In genomic region chr15:89063536-89063935, GRCm38 (mm10) we compare ENCODE assay signal across 11 mouse cellular contexts. TPM values are rescaled to one million over a fixed set of nuclear protein-coding genes. Genes with fewer than 3 reads are reported as not detected.
DNase-seq lines count a peak whose midpoint lies in the region.
"Had no signal": no experiment of that assay in that cellular context is flagged by ENCODE, and none has a peak within 500 bp of the region (broad histone marks: within the 10 kb centered on the region; RNA-seq: fewer than 3 reads in every experiment).

No protein-coding gene starts in this region.

- DNase-seq in right cerebral cortex, adult 18-20 months: peak; percentile 73
- DNase-seq in right cerebral cortex, postnatal 4 days: no peak
- peak; percentile 75 for DNase-seq in cerebellum, adult 8-10 months
- DNase-seq in layer of hippocampus, adult 8-10 months (ENCODE audit: low spot score in 2 of 2): peak; percentile 88 to 89
- peak; percentile 16 for DNase-seq in right cerebral cortex, postnatal 14 days
- DNase-seq in adrenal gland, adult (ENCODE audit: inconsistent age in 2 of 2, low spot score in 1 of 2): no peak
- no peak for DNase-seq in heart, postnatal 36 days
- no peak for DNase-seq in heart, adult 18-20 months
- DNase-seq: gastrocnemius, postnatal 25 days; kidney, adult 8-10 months; lung, postnatal 10 days had no signal

- intact Hi-C loops in heart, postnatal 36 days (cut with DNase I): no loop called here

RNA-seq across cellular contexts. Expression of gene Panx2, which starts 4.0 kb away (rescaled TPM):
- total RNA-seq in layer of hippocampus, adult 8-10 months (2022): 100 to 1,000 TPM; 126 to 157 (median 144) TPM
- total RNA-seq in heart, postnatal 36 days (2021): 1 to 10 TPM; 1.3 to 1.7 TPM
- 1 to 10 TPM; 2.0 to 2.4 TPM for total RNA-seq in heart, adult 18-20 months (2021)
- total RNA-seq: gastrocnemius, postnatal 25 days had no signal

RNA-seq across cellular contexts. Expression of gene Trabd, which starts 11.4 kb away (rescaled TPM):
- total RNA-seq in layer of hippocampus, adult 8-10 months (2022): 10 to 100 TPM; 20.5 to 22.3 (median 22.0) TPM
- 10 to 100 TPM; 45.6 to 50.5 TPM for total RNA-seq in heart, postnatal 36 days (2021)
- total RNA-seq in heart, adult 18-20 months (2021): 10 to 100 TPM; 46.6 to 56.5 TPM

RNA-seq across cellular contexts. Expression of gene Selenoo, which starts 25.3 kb away (rescaled TPM):
- total RNA-seq in layer of hippocampus, adult 8-10 months (2022): 10 to 100 TPM; 22.9 to 25.4 (median 23.4) TPM
- total RNA-seq in heart, postnatal 36 days (2021): 10 to 100 TPM; 15.4 to 17.1 TPM
- 10 to 100 TPM; 16.1 to 16.5 TPM for total RNA-seq in heart, adult 18-20 months (2021)

RNA-seq across cellular contexts. Expression of gene Tubgcp6, which starts 59.4 kb away (rescaled TPM):
- 10 to 100 TPM; 26.1 to 38.9 (median 32.8) TPM for total RNA-seq in layer of hippocampus, adult 8-10 months (2022)
- total RNA-seq in heart, postnatal 36 days (2021): 1 to 10 TPM; 8.6 to 8.8 TPM
- total RNA-seq in heart, adult 18-20 months (2021): 1 to 10 TPM; 7.4 to 8.5 TPM

Comparison
In these comparisons a context has a peak if more than half of its experiments do, and no peak if none do; other contexts are left out.
1. DNase-seq: peak in right cerebral cortex, adult 18-20 months (single experiment), cerebellum, adult 8-10 months (single experiment), layer of hippocampus, adult 8-10 months (2 of 2) and right cerebral cortex, postnatal 14 days (single experiment); none in right cerebral cortex, postnatal 4 days (single experiment), adrenal gland, adult (0 of 2), heart, postnatal 36 days (0 of 2) and heart, adult 18-20 months (0 of 2).
2. RNA of gene Panx2, which starts 4.0 kb away (total RNA-seq): 126 to 157 TPM in layer of hippocampus, adult 8-10 months; 2.0 to 2.4 TPM in heart, adult 18-20 months and 1.3 to 1.7 TPM in heart, postnatal 36 days; every median in the first group is over 10 times any median in the second.